Mouse (Mus musculus) liver (tissue): ENCODE data around the gene Armh3.

Source experiments
- DNase-seq: peaks from one replicate; pipeline ENCODE4 v3.0.0-alpha.2; 2020; ENCODE audit warnings: mixed read lengths

The Armh3 gene

DNA sequence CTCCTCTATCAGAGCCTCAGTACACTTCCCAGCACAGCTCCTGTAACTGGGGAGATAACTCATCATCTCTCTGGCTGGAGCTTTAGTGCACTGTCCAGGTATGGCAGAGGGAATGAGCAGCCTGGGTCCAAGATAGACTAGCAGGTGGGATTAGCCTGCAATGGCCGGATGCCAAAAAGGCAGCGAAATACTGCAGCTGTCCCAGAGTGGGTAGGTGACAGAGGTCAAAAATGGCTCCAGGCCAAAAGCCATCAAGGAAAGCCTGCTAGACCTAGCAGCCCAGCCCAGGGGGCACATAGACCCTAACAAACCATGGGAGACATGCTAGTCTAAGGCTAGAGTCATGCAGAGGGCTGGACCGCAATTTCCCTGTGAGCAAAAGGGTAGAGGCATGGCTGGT is 94.4 kb downstream of the Armh3 start:
- DNase-seq = no peak

DNA sequence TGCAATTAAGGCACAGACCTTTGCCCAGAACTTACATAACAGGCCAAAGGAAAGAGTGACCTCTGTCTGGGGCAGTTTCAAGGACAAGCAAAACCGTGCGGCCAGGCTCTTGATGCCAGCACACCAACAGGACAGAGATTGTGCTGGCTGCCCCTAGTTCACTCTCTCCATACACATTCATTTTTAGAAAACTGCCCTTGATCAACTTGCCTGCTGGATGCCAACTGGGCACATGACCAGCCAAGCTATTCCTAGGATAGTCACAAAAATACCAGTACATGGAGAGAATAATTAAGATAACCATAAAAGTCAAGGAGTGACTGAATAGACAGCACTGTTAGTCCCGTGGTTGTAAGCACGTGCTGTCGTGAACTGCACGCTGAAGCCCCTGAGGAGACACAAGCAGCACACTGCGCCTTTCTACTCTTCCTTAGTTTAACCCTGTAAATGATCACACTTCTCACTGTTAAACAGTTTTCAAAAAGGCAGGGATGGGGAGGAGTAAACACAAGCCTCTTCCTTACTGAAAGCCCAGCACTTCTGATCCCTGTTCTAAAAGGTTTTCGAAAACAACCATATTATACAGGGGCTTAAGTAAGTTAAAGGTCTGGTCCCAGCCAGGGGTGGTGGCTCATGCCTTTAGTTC is 95.8 kb downstream of the Armh3 start:
- DNase-seq = no peak

DNA sequence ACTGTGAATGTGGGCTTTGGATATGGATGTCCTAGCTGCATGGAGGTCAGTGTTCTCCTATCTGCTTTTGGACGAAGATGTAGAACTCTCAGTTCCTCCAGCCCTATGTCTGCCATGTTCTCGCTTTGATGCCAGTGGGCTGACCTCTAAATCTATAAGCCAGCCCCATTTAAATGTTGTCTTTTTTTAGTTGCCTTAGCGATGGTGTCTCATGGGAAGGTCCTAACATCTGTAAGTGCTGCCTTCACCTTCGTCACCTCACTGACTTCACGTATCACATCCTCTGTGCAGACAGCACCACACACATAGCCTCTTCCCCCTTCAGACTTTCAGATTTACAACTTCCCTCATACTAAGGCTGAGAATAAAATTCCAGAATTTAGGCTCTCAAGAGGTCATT is 97.5 kb downstream of the Armh3 start:
- no peak for DNase-seq

DNA sequence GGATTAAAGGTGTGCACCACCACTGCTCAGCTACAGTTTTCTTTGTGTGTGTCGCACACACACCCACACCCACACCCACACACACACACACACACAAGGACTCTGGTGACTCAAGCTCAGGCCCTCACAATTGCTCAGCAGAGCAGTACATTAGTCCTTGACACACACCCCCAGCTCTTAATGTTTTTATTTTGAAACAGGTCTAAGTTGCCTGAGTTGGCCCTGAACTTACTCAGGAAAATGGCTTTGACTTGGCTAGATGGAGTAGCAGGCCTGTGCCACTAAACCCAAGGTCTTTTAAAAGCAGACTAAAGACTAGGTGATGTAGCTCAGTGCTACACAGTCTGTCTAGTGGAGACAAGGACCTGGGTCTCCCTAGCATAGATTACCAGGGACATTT is 102.6 kb downstream of the Armh3 start:
- DNase-seq = no peak

DNA sequence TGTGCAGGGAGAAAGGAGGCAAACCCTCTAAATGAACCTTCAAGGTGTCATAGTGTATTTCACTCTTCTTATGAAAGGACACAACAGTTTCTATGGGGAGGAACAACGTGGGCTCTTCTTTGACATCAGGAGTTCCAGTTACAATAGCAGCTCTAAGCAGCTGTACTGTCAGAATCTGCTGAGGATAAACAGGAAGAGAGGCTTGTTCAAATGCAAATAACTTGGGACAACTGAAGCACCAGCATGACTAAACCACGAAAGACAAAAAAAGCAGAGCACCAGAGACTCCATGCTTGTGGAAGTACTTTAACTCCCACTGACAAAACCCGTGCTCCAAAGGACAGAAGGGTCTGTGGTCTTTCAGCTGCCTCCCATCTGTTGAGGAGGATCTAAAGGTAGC is 116.2 kb downstream of the Armh3 start:
- no peak for DNase-seq

DNA sequence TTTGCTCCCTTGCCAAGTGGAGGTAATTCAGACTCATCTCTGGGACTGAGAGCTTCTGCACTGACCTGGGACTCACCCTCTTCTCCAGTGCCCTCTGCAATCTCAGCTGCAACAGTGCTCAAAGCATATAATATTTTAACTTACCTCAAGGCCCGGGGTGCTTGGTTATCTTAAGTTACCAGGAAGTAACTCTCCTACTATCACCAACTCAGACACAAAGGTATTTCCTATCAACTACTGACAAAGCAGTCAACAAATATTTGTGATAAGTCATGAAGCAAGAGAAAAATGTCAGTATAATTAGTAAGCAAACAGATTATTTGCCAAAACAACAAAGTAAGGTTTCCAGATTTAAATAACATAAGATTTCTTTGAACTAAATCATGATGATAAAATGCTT is 125.0 kb downstream of the Armh3 start:
- no peak for DNase-seq

DNA sequence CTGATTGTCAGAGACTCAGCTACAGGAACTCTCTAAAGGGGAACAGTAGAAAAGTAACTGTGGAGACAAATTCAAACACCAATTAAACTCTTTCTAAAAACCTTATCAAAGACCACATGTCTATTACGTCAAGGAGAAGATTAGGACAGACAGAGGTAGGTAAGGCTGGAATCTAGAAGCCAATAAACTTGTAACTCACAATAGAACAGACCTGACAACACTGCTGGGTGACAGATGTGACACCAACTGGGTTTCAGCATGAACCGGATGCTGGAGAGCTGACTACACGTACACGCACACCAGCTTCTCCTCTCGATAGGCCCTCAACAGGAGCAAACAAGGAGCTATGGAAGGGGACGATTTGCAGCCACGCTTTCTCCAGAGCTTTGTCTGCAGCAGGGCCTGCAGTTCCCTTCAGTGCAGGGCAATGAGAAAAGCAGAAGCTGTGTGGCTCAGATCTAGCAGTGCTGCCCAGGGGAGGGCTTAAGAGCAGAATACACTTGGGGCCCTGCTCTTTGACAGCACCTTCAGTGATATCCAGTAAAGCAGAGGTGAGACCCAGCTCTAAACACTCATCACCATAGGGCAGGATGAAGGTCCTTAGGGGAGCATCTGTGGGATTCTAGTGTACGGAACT is 142.9 kb downstream of the Armh3 start:
- DNase-seq = no peak

DNA sequence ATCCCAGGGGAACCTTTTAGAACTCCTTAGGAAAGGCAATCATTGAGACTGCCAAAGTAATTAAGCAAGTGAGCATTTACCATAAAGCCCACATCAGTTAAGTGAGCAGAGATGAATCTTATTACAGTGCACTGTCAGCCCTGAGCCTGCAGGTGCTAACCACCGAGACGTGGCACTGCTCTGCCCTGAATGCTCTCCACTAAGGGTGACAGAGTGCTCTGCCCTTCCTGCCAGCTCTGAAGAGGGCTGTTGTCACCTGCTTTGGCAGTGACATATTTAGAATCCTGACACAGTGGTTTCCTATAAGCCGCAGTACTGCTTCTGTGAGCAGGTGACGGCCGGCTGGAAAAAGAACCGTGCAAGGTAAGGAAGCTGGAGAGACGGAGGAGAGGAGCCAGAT is 143.8 kb downstream of the Armh3 start:
- no peak for DNase-seq

DNA sequence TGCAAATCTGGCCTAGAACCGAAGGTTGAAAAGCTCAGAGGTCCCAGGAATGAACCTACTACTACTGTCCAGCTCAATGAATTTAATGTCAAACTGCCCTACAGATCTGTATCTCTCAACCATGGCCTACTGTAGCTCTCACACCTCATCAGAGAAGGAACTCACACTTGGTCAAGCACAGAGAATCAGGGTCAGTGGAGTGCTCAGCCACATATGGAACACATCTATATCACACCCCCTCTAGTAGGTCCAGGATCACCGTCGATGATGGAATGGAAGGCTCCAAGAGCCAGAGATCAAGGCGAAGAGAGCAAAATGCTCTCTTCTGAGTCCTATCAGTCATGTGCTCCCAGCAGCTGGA is 150.6 kb downstream of the Armh3 start:
- DNase-seq = no peak

DNA sequence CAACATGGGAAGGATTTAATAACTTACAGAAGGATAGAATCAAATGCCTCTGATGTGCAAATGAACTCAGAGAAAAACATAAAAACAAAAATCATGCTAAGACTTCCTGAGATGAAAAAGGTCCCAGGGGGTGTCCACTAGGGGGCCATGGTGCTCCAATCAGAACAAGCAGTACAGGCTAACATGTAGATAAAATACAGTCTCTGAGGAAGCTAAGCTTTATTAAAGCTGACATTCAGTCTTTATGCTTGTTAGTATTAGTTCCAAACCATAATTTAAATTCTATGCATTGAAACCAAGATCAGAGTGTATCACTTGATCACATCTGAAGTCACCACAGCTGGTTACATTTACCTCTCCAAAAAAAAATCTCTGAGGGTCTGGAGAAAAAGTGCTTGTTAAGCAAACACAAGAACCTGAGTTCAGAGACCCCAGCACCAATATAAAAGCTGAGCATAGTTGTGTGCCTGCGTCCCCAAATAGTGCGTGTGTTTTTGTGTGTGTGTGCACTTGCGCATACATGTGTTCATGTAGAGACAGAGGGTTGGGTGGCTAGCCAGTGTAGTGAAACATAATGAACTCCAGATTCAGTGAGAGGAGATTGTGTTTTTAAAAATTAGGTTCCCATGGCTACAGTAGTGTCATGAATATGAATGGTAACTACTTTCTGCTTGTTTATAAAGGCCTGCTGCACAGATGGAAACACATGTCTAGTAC is 151.1 kb downstream of the Armh3 start:
- peak; percentile 17 for DNase-seq

DNA sequence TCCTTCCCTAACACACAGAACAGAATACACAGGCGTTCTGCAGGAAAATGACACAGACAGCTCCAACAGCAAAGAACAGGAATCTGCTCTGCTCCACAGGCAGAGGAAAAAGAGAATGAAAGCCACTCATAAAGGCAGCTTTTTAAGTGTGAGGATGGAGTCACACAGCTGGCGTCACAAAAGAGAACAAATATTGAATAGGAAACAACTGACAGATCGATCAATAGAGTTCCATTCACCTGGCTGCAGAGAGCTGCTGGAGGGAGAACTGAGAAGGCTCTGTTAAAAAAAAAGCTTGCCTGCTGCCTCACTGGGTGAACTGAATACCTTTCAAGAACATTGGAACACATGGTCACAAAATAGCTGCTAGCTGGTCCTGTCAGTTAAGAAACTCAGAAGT is 154.1 kb downstream of the Armh3 start:
- DNase-seq = no peak

DNA sequence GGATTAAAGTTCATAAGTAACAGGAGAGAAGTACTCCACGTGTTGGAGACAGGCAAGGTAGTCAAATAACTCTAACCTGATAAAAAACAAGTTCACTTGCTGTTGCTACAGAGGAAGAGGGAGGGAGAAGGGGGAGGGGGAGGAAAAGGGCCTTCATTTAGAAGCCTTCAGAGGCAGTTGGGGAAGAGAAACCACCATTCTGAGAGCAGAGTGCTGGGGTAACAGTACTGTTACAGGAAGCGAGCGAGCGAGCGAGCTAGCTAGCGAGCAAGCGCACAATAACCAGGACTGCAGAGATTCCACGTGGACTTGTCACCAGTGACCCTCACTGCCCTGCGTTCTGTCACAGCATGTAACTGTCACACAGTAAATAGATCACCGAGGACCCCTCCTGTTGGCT is 154.9 kb downstream of the Armh3 start:
- peak; percentile 16 for DNase-seq

DNA sequence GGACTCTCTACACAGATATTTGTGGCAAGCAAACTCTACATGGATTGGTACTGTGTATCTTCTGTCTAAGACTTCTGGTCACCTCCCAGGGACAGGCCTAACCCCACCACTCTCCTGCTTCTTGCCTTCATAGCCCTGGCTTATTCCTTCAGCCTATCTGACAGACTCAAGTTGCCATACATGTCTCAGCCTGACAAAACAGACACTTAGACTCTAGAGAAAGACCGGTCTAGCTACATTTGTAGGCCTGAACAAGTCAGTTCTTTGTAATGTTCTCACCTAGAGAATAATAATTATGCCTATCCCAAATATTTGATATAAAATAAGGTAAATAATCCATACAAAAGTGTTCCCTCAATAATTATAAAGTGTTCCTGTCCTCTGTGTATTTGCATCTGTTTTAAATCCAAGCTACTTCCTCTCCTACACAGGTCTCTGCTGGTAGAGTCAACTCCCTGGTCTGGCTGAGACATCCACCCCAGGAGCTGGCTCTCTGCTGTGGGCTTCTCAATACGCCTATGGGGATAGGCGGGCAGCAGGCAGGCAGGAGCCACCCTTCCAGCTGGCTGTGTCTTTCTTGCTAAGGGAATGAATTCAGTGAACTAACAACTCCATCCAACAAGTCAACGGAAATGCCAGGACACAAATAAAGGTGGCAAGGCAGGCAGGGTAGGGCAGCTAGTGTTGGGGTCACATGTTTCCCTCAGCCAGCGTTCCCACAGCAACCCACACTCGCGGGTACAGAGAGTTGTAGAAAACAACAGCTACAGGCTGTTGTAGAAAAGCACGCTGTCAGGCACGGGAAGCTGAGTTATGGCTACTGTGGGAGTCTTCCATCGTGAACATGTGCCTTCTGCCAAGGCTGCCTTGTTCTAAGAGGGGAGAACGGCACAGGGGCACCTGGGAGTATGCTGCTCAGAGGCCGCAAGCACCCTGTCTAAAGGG is 161.0 kb downstream of the Armh3 start:
- DNase-seq = no peak

DNA sequence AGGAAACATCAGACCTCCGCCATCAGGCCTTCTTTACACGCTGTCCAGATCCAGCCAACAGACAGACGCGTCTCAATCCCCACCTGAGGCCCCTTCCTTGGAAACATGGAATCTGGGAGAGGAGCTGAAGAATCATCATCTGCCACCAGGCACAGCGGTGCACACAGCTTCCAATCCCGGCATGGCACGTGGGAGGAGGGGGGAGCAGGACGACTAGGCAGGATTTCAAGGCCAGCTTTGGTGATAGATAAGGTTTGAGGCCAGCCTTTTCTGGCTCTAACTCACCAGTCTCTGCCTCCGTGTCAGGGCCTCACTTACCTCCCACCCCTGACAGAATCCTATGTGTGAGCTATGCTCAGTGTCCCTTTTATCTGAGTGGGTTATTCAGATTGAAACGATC is 162.8 kb downstream of the Armh3 start:
- no peak for DNase-seq

DNA sequence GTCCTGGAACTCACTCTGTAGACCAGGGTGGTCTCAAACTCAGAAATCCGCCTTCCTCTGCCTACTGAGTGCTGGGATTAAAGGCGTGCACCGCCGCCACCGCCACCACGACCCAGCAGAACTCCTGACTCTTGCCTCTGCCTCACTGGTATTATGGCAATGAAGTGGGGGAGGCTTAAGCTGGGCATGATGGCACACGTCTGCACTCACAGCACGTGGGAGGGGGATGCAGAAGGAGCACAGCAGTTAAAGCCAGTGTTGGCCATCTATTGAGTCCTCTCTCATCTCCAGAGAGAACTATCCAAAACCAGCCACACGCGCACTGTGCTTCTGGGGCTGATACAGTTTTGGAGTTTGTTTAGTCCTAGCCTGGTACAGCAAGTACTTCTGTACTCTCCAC is 164.6 kb downstream of the Armh3 start:
- DNase-seq = no peak

DNA sequence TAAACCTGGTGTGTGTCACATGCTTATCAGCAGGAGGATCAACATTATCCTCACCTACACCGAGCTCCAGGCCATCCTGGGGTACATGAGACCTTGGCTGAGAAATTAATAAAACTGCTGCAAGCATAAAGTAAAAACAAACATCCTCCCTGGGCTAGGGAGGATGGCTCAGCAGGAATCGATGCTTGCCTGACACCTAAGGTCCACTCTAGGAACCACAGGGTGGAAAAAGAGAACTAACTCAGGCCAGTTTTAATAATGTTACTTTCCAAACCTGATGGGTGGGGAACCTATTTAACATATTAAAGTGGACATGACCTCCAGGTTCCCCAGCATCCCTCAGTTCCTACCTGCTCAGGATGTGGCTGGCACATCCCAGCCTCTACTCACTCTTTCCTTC is 167.6 kb downstream of the Armh3 start:
- no peak for DNase-seq

DNA sequence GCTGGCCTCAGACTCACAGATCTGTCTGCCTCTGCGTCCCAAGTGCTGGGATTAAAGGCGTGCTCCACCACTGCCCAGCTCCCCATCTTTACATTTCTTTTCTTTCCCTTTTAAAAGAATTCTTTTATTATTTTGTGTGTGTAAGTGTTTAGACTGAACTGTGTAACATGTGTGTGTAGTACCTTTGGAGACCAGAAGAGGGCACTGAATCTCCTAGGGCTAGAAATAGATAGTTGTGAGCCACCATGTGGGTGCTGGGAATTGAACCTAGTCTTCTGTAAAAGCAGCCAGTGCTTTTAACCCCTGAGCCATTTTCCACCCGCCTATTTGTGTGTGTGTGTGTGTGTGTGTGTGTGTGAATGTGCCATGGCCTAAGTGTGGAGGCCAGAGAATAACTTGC is 170.6 kb downstream of the Armh3 start:
- DNase-seq = no peak

DNA sequence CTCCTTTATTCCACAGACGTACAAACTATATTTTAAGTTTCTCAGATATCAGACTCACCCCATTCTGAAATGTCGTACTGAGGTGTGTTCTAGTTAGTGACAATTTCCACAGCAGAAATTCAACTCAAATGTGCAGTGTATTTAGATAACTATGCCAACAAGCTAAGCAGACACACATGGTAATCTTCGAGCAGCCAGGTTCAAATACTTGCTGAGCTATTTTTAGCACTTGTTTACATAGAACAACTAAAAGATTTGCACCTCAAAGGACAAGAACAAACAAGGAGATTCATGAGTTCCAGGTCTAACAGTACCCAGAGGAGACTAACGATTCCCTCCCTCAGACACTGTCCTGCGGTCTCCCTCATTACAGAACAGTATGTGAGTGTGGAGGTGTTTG is 171.2 kb downstream of the Armh3 start:
- DNase-seq = no peak

DNA sequence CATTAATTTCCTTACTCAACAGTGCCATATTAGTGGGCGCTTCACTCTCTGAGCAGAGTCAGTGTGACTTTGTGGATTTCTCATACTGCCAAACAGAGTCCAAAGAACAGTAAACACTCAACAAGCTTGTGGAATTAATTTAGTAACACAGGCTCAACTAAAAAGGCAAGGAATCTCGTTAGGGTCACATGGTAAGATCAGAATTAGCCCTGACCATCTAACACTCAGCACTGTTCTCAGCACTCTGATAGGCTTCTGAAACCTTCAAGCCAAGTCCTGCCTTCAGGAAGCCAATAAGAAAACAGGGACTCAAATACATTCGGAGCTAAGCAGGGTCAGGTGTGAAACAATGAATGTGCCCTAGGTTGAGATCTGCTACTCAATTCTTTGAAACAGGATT is 172.1 kb downstream of the Armh3 start:
- no peak for DNase-seq

DNA sequence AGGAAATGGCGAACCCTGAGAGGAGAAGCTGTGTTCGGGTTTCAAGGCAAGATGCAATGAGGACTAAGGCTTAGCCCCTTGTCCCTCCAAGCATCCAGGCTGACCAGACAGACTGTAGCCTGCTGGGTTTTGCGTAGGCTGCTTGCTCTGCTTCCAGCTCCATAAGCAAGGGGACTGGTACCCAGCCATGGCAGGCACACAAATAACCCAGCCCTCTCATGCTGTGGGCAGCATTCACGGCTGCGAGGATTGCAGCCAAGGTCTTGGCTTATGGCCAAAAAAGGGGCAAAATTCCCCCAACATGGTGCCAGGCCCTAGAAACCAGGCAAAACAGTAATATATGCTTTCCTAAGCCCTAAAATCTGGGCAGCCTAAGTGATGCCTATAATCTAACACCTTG is 176.5 kb downstream of the Armh3 start:
- DNase-seq = no peak

DNA sequence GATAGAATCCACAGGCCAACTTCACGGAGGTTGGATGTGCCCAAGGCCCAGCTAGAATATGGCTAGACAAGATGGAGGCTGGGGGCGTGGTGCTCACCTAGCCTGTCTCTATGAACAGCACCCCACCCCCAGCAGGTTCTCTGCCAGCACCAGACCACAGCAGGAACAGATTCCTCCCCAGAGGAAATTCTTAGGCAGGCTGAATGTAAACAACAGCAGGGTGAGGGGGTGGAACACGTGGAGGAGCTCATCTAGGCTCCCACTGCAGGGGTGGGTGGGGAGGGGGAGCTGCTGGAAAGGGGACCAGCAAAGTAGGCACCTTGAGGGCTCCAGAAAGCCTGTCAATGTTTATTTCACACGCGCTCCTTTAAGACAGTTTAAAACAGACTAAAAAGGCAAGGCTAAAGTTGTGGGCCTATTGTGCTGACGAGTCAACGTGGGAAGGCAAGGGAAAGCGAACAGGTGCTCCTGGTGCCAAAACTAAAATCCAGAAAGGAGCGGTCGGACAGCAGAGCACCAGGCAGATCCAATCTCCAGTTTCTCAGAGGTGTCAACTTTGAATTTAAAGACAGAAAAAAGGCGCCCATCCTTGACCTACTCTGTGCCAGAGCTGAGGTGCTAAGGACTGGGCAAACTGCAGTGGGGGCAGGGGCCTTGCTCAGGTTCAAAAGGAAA is 180.3 kb downstream of the Armh3 start:
- DNase-seq = no peak

DNA sequence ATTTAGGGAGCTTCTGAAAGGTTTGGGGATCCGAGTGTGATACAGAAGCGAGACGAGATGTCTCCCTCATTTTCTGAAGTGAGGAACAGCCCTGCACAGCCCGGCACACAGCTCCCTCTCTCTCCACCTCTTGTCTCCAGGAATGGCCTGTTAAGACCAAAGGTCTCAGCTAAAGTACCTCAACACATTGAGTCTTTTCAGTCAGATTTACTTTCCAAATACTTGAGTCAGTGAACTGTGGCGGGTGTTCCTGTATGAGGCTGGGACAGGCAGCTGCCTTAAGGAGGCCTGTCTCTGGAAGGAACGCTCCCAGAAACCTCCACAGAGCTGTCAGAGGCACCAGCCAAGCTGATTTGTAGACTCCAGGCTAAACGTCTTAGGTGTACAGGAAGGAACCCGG is 181.6 kb downstream of the Armh3 start:
- DNase-seq = no peak
